Mouse (Mus musculus) forebrain, embryonic 12.5 days (tissue): ENCODE data around the gene Irx2. TPM values are rescaled to one million over a fixed set of nuclear protein-coding genes. Genes with fewer than 3 reads are reported as not detected.
A peak's percentile ranks its signal among the peaks of the same experiment; 100 is the strongest.

Experiments used
- ATAC-seq: fragments of 200-750 bp; cut with Nextera tagmentation; 2 replicates; pipeline ENCODE4 v1.8.0; 2017; ENCODE audit warnings: moderate TSS enrichment; ENCODE audit not compliant: low FRiP score
- H3K27ac ChIP-seq: fragments of 300-500 bp; sonication (generic); 2 replicates; pipeline ENCODE4 v1.5.1; 2016; ENCODE audit warnings: mild to moderate bottlenecking
- H3K27me3 ChIP-seq: fragments of 300-500 bp; sonication (generic); 2 replicates; pipeline ENCODE4 v1.6.1; 2016; ENCODE audit warnings: mild to moderate bottlenecking
- H3K36me3 ChIP-seq: fragments of 300-500 bp; sonication (generic); replicated peaks from 2 replicates; pipeline ENCODE4 v1.6.1; 2016; ENCODE audit warnings: mild to moderate bottlenecking
- H3K4me1 ChIP-seq: fragments of 300-500 bp; sonication (generic); 2 replicates; pipeline ENCODE4 v1.6.1; 2016
- H3K4me2 ChIP-seq: fragments of 300-500 bp; sonication (generic); 2 replicates; pipeline ENCODE4 v1.6.1; 2016; ENCODE audit warnings: mild to moderate bottlenecking, moderate library complexity
- H3K4me3 ChIP-seq: fragments of 300-500 bp; sonication (generic); replicated peaks from 2 replicates; pipeline ENCODE4 v1.5.1; 2016; ENCODE audit warnings: mild to moderate bottlenecking
- H3K9ac ChIP-seq: fragments of 300-500 bp; sonication (generic); 2 replicates; pipeline ENCODE4 v1.6.1; 2016; ENCODE audit warnings: mild to moderate bottlenecking
- H3K9me3 ChIP-seq: fragments of 300-500 bp; sonication (generic); 2 replicates; pipeline ENCODE4 v1.6.1; 2016
- WGBS: fragments of 180-500 bp; shearing (Covaris S2); methylation state at CpG from one replicate; pipeline ENCODE4 v1.1.7; 2016; 5-methylcytosine and 5-hydroxymethylcytosine counted together
- polyA plus RNA-seq: library from polyadenylated mRNA; unstranded; fragments of >200 nt; fragmentation: Nextera tagmentation; extraction: Ambion mirVana; gene quantifications from 2 replicates; pipeline ENCODE4 v1.2.1, GENCODE M21; 2016

Gene Irx2
- polyA plus RNA-seq, 1 experiment from 2014 or later = 6.5 TPM

DNA sequence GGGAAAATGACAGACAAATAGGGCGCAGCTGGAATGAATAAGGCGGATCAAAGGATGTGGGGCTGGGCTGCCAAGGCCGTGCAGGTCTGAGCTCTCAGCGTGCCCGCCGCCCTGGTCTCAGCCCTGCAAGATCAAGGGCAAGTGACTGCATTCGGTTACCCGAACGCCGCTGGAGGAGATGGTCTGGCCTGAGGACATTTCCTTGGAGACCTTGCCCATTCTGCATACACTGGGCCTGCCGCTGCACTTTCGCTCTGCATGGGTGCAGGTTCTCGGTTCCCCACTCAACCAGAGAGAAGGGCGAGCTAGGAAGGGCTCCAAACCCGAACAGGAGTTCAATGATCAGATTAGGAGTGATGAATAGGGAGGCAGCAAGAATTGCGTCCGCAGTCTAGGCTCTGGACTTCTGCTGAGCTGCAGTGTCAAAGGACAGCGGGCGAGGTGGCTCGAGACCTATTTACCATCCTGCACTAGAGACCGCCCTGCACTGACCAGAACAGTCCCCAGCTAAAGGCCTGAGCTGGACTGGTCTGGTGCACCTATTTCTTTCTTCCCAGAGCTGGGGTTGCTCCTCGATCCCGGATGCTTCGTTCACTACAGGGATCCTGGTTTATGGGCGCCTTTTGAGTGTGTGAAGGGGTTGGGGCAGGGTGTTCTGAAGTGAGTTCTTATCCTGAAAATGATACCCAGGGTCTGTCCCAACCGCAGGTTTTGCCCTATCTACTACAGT is 9.9 kb downstream of the Irx2 start:
- H3K27me3 ChIP-seq = peaks cover 96% of the 10 kb centered on the region
- H3K4me2 ChIP-seq = no peak overlapping the region
- H3K27ac ChIP-seq = no peak overlapping the region
- ATAC-seq = no peak
- peak overlapping the region; percentile 34; the same call in 1 of the 2 replicates for H3K4me3 ChIP-seq
- no peaks in the 10 kb centered on the region for H3K36me3 ChIP-seq
- 1% methylated on average over 26 of the region's 26 CpGs for WGBS
- peaks cover 43% of the 10 kb centered on the region for H3K4me1 ChIP-seq
- no peaks in the 10 kb centered on the region for H3K9me3 ChIP-seq
- no peak overlapping the region for H3K9ac ChIP-seq

DNA sequence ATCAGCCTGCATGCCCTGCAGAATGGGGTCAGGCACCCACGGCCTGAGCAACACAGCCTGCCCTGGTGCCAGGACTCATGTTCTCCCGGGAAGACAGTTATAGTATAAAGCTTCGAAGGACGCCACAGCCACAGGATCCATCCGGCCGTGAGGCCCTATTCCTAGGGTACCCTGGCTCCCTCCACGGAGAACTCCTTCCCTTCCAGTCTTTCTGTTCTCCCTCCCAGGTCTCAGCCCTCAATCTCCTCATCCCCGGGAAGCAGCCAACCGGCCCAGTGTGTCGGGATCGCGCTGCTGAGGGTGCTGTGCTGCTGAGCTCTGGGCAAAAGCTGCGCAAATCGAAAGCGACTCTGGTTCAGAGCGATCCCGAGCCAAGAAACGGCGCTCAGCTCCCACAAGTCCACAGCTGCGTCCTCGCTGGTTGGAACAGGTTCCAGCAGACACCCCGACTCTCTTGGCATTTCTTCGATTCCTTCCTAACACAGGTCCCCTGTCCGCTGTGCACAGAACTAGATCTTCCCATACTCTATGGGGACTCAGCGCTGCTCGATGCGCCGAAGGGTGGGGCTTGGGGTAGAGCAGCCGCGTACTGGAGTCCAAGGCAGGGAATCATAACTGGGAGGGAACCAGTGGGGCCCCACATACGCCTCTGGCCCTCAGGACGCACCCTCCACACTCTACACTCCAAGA is 11.0 kb downstream of the Irx2 start:
- WGBS = 1% methylated on average over 32 of the region's 32 CpGs
- peak; percentile 49 for ATAC-seq

DNA sequence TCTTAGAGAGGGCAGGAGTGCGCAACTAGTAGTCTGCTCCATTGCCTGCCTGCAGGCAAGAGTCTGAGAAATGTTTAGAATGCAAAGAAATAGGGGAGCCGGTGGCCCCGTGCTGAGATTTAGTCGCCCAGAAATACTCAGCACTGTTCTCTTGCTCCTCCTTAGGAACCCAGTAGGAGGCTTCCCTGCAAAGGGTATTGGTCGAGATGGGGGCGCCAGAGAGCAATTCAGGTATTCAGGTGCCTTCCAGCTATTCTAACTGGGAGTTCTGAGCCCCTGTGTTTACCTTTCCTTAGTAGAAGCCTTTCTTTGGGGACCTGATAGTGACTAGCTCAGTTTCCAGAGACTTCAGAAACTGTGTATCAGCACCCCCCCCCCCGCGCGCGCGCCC is 11.5 kb downstream of the Irx2 start:
- Histone ChIP-seq H3K9ac (0 out of 2 replicates have a peak overlapping the region, but pooled peaks have one; percentile 21), H3K36me3 (no peaks in the 10 kb centered on the region), H3K4me2 (peak overlapping the region; percentile 56), H3K4me1 (peaks cover 38% of the 10 kb centered on the region), H3K27ac (no peak overlapping the region), H3K4me3 (peak overlapping the region; percentile 34), H3K27me3 (peaks cover 91% of the 10 kb centered on the region), H3K9me3 (no peaks in the 10 kb centered on the region)
- no peak for ATAC-seq
- WGBS = 3% methylated on average over 11 of the region's 11 CpGs

More for the DNA sequence above, 11.0 kb downstream of the Irx2 start:
- Histone ChIP-seq H3K27ac (no peak overlapping the region), H3K4me3 (peak overlapping the region; percentile 34), H3K27me3 (peaks cover 93% of the 10 kb centered on the region), H3K9me3 (no peaks in the 10 kb centered on the region), H3K4me2 (peak overlapping the region; percentile 56), H3K9ac (peak overlapping the region; percentile 21; the same call in 1 of the 2 replicates), H3K36me3 (no peaks in the 10 kb centered on the region), H3K4me1 (peaks cover 40% of the 10 kb centered on the region)

DNA sequence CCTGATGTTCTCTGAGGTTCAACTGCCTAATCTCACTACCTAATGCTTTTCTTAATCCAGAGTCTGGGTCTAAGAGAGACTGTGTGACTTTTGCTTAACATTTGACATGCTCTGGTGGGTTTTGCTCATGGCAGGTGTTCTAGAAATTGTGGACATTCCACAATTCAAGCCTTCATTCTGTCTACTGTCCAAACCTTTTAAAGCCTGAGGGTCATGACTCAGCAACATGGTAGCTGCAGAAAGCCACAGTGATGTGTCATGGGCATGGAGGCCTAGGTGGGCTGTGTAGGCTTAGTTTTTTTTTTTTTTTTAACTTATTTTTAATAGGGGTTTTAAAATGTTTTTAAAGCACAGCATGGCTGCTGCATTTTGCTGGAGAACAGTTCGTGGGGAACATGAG is 27.8 kb downstream of the Irx2 start:
- no peak overlapping the region for H3K9ac ChIP-seq
- H3K4me3 ChIP-seq = no peak overlapping the region
- H3K4me2 ChIP-seq = no peak overlapping the region
- H3K36me3 ChIP-seq = no peaks in the 10 kb centered on the region
- 52% methylated on average over 1 of the region's 1 CpGs for WGBS
- H3K9me3 ChIP-seq = no peaks in the 10 kb centered on the region
- no peaks in the 10 kb centered on the region for H3K4me1 ChIP-seq
- no peak overlapping the region for H3K27ac ChIP-seq
- ATAC-seq = no peak
- no peaks in the 10 kb centered on the region for H3K27me3 ChIP-seq

DNA sequence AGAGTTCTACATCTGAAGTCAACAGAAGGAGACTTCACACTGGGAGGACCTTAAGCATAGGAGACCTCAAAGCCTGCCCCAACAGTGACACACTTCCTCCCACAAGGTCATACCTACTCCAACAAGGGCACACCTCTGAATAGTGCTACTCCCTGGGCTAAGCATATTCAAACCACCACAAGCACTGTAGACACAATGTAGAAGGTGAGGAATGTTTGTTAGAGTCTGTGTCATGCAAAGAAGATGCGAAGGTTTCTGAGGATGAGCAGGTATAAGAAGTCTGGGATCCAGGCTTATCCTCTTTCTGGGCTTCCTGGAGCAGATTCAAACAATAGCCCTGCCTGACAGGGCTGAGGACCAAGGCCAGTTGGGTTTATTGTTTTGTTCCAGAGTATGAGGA is 47.2 kb downstream of the Irx2 start:
- H3K4me3 ChIP-seq = no peak overlapping the region
- H3K4me2 ChIP-seq = no peak overlapping the region
- whole genome bisulfite sequencing = 89% methylated on average over 1 of the region's 1 CpGs
- H3K9me3 ChIP-seq = no peaks in the 10 kb centered on the region
- no peak for ATAC-seq
- no peaks in the 10 kb centered on the region for H3K4me1 ChIP-seq
- H3K27me3 ChIP-seq = no peaks in the 10 kb centered on the region
- no peak overlapping the region for H3K27ac ChIP-seq
- no peak overlapping the region for H3K9ac ChIP-seq
- no peaks in the 10 kb centered on the region for H3K36me3 ChIP-seq
